Mouse (Mus musculus) lung, postnatal 0 days (tissue): ENCODE data around the gene Vps45.

ENCODE experiments used
- CTCF ChIP-seq: IDR thresholded peaks from 2 replicates; pipeline ENCODE4 v1.5.1; 2016; ENCODE audit warnings: antibody characterized with exemption, mild to moderate bottlenecking
- EP300 ChIP-seq: IDR thresholded peaks from 2 replicates; pipeline ENCODE4 v1.6.1; 2016; ENCODE audit warnings: antibody characterized with exemption, mild to moderate bottlenecking, control low read depth

DNA sequence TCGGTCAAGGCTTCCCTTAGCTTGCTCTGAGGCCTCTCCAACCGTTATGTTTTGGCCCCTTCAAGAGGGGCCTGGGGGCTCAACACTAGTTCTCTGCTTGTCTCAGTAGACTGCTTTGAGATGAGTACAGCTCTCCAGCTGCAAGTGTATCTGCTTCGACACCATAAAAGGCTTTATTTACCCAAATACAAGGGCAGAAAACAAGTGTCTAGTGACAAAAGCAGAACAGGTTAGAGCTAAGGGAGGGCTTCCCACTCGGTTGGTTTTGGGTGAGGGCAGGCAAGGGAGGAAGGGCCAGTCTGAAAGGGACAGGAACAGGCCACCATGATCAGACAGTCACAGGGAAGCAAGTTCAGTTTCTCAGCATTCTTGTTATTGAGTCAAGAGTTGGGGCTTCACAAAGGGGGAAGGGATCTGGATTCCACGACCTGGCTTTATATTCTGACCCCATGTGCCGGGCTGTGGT is 63.9 kb downstream of the Vps45 start:
- no peak for TF ChIP-seq CTCF
- TF ChIP-seq EP300, result no peak
